Mouse (Mus musculus) ES-Bruce4 (cell line): Measurements from ENCODE around the gene Ube2d3.

Source experiments
- CTCF ChIP-seq: IDR thresholded peaks from one replicate; pipeline ENCODE4 v1.8.1; 2011; ENCODE audit warnings: low read depth, low read length
- EP300 ChIP-seq: IDR thresholded peaks from 2 replicates; pipeline ENCODE4 v1.6.1; 2011; ENCODE audit warnings: low read depth, low read length; ENCODE audit not compliant: insufficient read depth
- POLR2A ChIP-seq: IDR thresholded peaks from one replicate; pipeline ENCODE4 v1.8.1; 2011; ENCODE audit warnings: low read length; ENCODE audit not compliant: insufficient read depth

- TF ChIP-seq CTCF: peak; percentile 89
- TF ChIP-seq POLR2A: no peak
- no peak for TF ChIP-seq EP300
These were observed 35.7 kb upstream of the Ube2d3 start for GRCm38 (mm10) chr3:135402201-135402658.
